Mouse (Mus musculus): ENCODE results near the gene Ralgps2.

DNA sequence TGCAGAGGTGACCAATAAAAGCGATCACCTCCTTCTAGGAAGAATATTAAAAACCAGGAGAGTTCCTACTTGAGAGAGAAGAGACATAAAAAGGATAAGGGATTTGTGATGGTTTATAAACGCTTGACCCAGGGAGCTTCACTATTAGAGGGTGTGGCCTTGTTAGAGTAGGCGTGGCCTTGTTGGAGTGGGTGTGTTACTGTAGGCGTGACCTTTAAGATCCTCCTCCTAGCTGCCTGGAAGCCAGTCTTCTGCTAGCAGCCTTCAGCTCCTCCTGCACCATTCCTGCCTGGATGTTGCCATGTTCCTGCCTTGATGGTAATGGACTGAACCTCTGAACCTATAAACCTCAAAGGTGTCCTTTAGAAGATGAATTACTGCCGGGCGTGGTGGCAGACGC, 28.7 kb upstream of the Ralgps2 start:
- no peak for TF ChIP-seq CTCF (IDR thresholded peaks at IDR 0.05; ENCODE audit: low read depth, low read length)
- no peak for TF ChIP-seq POLR2A (IDR thresholded peaks at IDR 0.05; ENCODE audit: insufficient read depth, low read length)

All from ES-Bruce4 (cell line).